Mouse (Mus musculus) MEL (cell line): Measurements from ENCODE around the gene AC109138.7. TPM values are rescaled to one million over a fixed set of nuclear protein-coding genes. Genes with fewer than 3 reads are reported as not detected.

ENCODE experiments used
- DNase-seq: peaks from one replicate; pipeline ENCODE4 v3.0.0; 2011; ENCODE audit warnings: low read depth, low spot score
- H3K27ac ChIP-seq: 2 replicates; pipeline ENCODE4 v1.5.1; 2012; ENCODE audit warnings: low read depth, mild to moderate bottlenecking, control low read depth, low read length, moderate library complexity; ENCODE audit not compliant: control insufficient read depth
- H3K27me3 ChIP-seq, 2 experiments: fragments of 150-350 bp in 1 of 2; sonication (generic) in 1 of 2; 2 replicates each; pipeline ENCODE4 v1.6.1; 2012; ENCODE audit warnings: low read length in 2 of 2, mild to moderate bottlenecking in 2 of 2, improper control_type of control experiment in 1 of 2, moderate library complexity in 1 of 2; ENCODE audit not compliant: insufficient read depth in 2 of 2, control insufficient read depth in 1 of 2
- H3K36me3 ChIP-seq, 2 experiments: 2 replicates each; pipeline ENCODE4 v1.6.1; 2012 to 2014; ENCODE audit warnings: low read length in 2 of 2, improper control_type of control experiment in 1 of 2, inconsistent platforms in 1 of 2, mild to moderate bottlenecking in 1 of 2; ENCODE audit not compliant: insufficient read depth in 2 of 2, control insufficient read depth in 1 of 2
- H3K4me1 ChIP-seq, 2 experiments: fragments of 150-350 bp in 1 of 2; sonication (generic) in 1 of 2; 2 replicates each; pipeline ENCODE4 v1.6.1; 2012; ENCODE audit warnings: low read length in 2 of 2, improper control_type of control experiment in 1 of 2, mild to moderate bottlenecking in 1 of 2; ENCODE audit not compliant: insufficient read depth in 2 of 2, control insufficient read depth in 1 of 2
- H3K4me3 ChIP-seq, 2 experiments: fragments of 150-350 bp in 1 of 2; sonication (generic) in 1 of 2; 2 replicates each; pipeline ENCODE4 v1.5.1; 2012; ENCODE audit warnings: low read depth in 2 of 2, low read length in 2 of 2, mild to moderate bottlenecking in 2 of 2, moderate library complexity in 2 of 2, control low read depth in 1 of 2, improper control_type of control experiment in 1 of 2; ENCODE audit not compliant: control insufficient read depth in 1 of 2, insufficient read depth in 1 of 2
- H3K79me2 ChIP-seq: 2 replicates; pipeline ENCODE4 v1.6.1; 2012; ENCODE audit warnings: mild to moderate bottlenecking, low read length, moderate library complexity; ENCODE audit not compliant: control insufficient read depth, poor library complexity, insufficient read depth
- H3K9ac ChIP-seq: 2 replicates; pipeline ENCODE4 v1.6.1; 2012; ENCODE audit warnings: low read depth, mild to moderate bottlenecking, control low read depth, low read length, moderate library complexity; ENCODE audit not compliant: control insufficient read depth, poor library complexity, severe bottlenecking
- H3K9me3 ChIP-seq: fragments of 150-350 bp; sonication (generic); replicated peaks from 2 replicates; pipeline ENCODE4 v1.6.1; 2012; ENCODE audit warnings: mild to moderate bottlenecking, low read length, improper control_type of control experiment, moderate library complexity; ENCODE audit not compliant: insufficient read depth
- BHLHE40 ChIP-seq: IDR thresholded peaks from 2 replicates; pipeline ENCODE4 v1.6.1; 2012; ENCODE audit warnings: low read depth, mild to moderate bottlenecking, inconsistent platforms, low read length, improper control_type of control experiment, borderline replicate concordance
- CHD2 ChIP-seq: IDR thresholded peaks from 2 replicates; pipeline ENCODE4 v1.6.1; 2011; ENCODE audit warnings: low read length, improper control_type of control experiment
- ETS1 ChIP-seq: IDR thresholded peaks from 2 replicates; pipeline ENCODE4 v1.6.1; 2012; ENCODE audit warnings: low read depth, mild to moderate bottlenecking, inconsistent platforms, low read length, improper control_type of control experiment, moderate library complexity
- HCFC1 ChIP-seq: IDR thresholded peaks from 2 replicates; pipeline ENCODE4 v1.6.1; 2012; ENCODE audit warnings: low read depth, mild to moderate bottlenecking, inconsistent platforms, low read length, improper control_type of control experiment, moderate library complexity
- MAX ChIP-seq: IDR thresholded peaks from 2 replicates; pipeline ENCODE4 v1.6.1; 2011; ENCODE audit warnings: low read length, improper control_type of control experiment
- MAZ ChIP-seq: IDR thresholded peaks from 2 replicates; pipeline ENCODE4 v1.6.1; 2012; ENCODE audit warnings: low read depth, mild to moderate bottlenecking, inconsistent platforms, low read length, improper control_type of control experiment
- MXI1 ChIP-seq: IDR thresholded peaks from 2 replicates; pipeline ENCODE4 v1.6.1; 2011; ENCODE audit warnings: mild to moderate bottlenecking, low read depth, low read length, improper control_type of control experiment
- POLR2A ChIP-seq, 2 experiments: IDR thresholded peaks; 2 replicates each; pipeline ENCODE4 v1.6.1; 2011 to 2012; ENCODE audit warnings: low read length in 2 of 2, mild to moderate bottlenecking in 2 of 2, control low read depth in 1 of 2, improper control_type of control experiment in 1 of 2, low read depth in 1 of 2, moderate library complexity in 1 of 2; ENCODE audit not compliant: control insufficient read depth in 1 of 2, insufficient read depth in 1 of 2, poor library complexity in 1 of 2
- POLR2AphosphoS2 ChIP-seq: IDR thresholded peaks from 2 replicates; pipeline ENCODE4 v1.6.1; 2011; ENCODE audit warnings: low read length, improper control_type of control experiment
- SIN3A ChIP-seq: IDR thresholded peaks from 2 replicates; pipeline ENCODE4 v1.6.1; 2012; ENCODE audit warnings: low read length, improper control_type of control experiment, inconsistent platforms
- SMC3 ChIP-seq: IDR thresholded peaks from 2 replicates; pipeline ENCODE4 v1.6.1; 2011; ENCODE audit warnings: low read depth, low read length, improper control_type of control experiment
- TBP ChIP-seq: IDR thresholded peaks from 2 replicates; pipeline ENCODE4 v1.8.0; 2011; ENCODE audit warnings: low read depth, low read length, improper control_type of control experiment
- UBTF ChIP-seq: IDR thresholded peaks from 2 replicates; pipeline ENCODE4 v1.6.1; 2012; ENCODE audit warnings: low read depth, mild to moderate bottlenecking, inconsistent platforms, low read length, improper control_type of control experiment, moderate library complexity, borderline replicate concordance; ENCODE audit not compliant: insufficient read depth
- USF1 ChIP-seq: IDR thresholded peaks from 2 replicates; pipeline ENCODE4 v1.6.1; 2014; ENCODE audit warnings: low read depth, mild to moderate bottlenecking, inconsistent platforms, low read length, improper control_type of control experiment, moderate library complexity
- USF2 ChIP-seq, 2 experiments: IDR thresholded peaks; 2 replicates each; pipeline ENCODE4 v1.6.1; 2011 to 2012; ENCODE audit warnings: improper control_type of control experiment in 2 of 2, low read length in 2 of 2, borderline replicate concordance in 1 of 2, inconsistent platforms in 1 of 2, low read depth in 1 of 2, mild to moderate bottlenecking in 1 of 2; ENCODE audit not compliant: insufficient read depth in 1 of 2
- ZC3H11A ChIP-seq: IDR thresholded peaks from 2 replicates; pipeline ENCODE4 v1.6.1; 2012; ENCODE audit warnings: low read depth, mild to moderate bottlenecking, inconsistent platforms, low read length, improper control_type of control experiment
- polyA plus RNA-seq, 2 experiments: library from polyadenylated mRNA; stranded (reverse) in 1 of 2; unstranded in 1 of 2; fragments of >175 nt in 1 of 2; fragments of >200 nt in 1 of 2; gene quantifications; 2 replicates each; pipeline versions ENCODE4 v1.2.1 to v1.2.4; 2012; ENCODE audit warnings: low replicate concordance in 2 of 2, low read depth in 1 of 2; ENCODE audit not compliant: insufficient read length in 2 of 2, insufficient read depth in 1 of 2, missing spikeins in 1 of 2
- total RNA-seq: library from RNA; depleted of rRNA; stranded (reverse); fragments of 300-350 nt; gene quantifications from 2 replicates; pipeline ENCODE4 v1.2.3, GENCODE M21; 2012

Gene AC109138.7
- total and polyA plus RNA-seq, 3 experiments, result not detected

- DNase-seq, result no peak
Measured at GRCm38 (mm10) chr19:4219943-4220342, 5.8 kb downstream of the AC109138.7 start.

GRCm38 (mm10) chr19:4220416-4220815, 6.3 kb downstream of the AC109138.7 start:
- Histone ChIP-seq H3K79me2 (no peaks in the 10 kb centered on the region; the same call in 1 of the 2 replicates), H3K4me3 (peak overlapping the region in 1 of 2 experiments; percentile 3; a peak in 1 of 4 replicates), H3K27ac (peak overlapping the region; percentile 84), H3K36me3 (peaks cover 0 to 32% of the 10 kb centered on the region in 2 experiments; a peak in 2 of 4 replicates), H3K9ac (peak overlapping the region; percentile 50), H3K9me3 (no peaks in the 10 kb centered on the region), H3K27me3 (peaks cover 0 to 2% of the 10 kb centered on the region in 2 experiments; a peak in 3 of 4 replicates), H3K4me1 (peaks cover 16 to 36% of the 10 kb centered on the region in 2 experiments)
- peak; percentile 40 for DNase-seq
- TF ChIP-seq HCFC1, result no peak
- TF ChIP-seq CHD2, result no peak
- TF ChIP-seq MAZ, result peak; percentile 70; the same call in 1 of the 2 replicates
- TF ChIP-seq ETS1, result peak; percentile 17; the same call in 1 of the 2 replicates
- TF ChIP-seq ZC3H11A, result no peak
- TF ChIP-seq SMC3, result no peak
- 0 out of 2 replicates have a peak, but pooled peaks have one; percentile 33 for TF ChIP-seq SIN3A

More at GRCm38 (mm10) chr19:4219943-4220342, 5.8 kb downstream of the AC109138.7 start:
- Histone ChIP-seq H3K79me2 (no peaks in the 10 kb centered on the region; the same call in 1 of the 2 replicates), H3K4me3 (no peak overlapping the region), H3K27me3 (peaks cover 2% of the 10 kb centered on the region in 2 experiments), H3K36me3 (peaks cover 0 to 32% of the 10 kb centered on the region in 2 experiments; a peak in 2 of 4 replicates), H3K9ac (no peak overlapping the region), H3K27ac (0 out of 2 replicates have a peak overlapping the region, but pooled peaks have one; percentile 3), H3K4me1 (peaks cover 16 to 36% of the 10 kb centered on the region in 2 experiments), H3K9me3 (no peaks in the 10 kb centered on the region)
- TF ChIP-seq MXI1, result no peak
- TF ChIP-seq ZC3H11A, result no peak
- TF ChIP-seq POLR2A (IDR thresholded peaks at IDR 0.05; ENCODE audit: control insufficient read depth in 1 of 2, insufficient read depth in 1 of 2, low read depth in 1 of 2, low read length in 2 of 2, poor library complexity in 1 of 2), result no peak
- no peak for TF ChIP-seq POLR2AphosphoS2
- no peak for TF ChIP-seq USF1
- TF ChIP-seq HCFC1, result no peak
- TF ChIP-seq USF2 (IDR thresholded peaks at IDR 0.05; ENCODE audit: borderline replicate concordance in 1 of 2, insufficient read depth in 1 of 2, low read depth in 1 of 2, low read length in 2 of 2), result no peak
- no peak for TF ChIP-seq UBTF
- no peak for TF ChIP-seq TBP
- TF ChIP-seq MAX, result no peak
- no peak for TF ChIP-seq SIN3A
- TF ChIP-seq BHLHE40, result no peak
